Mouse (Mus musculus): ENCODE results near the gene Pla2g4f. TPM values are rescaled to one million over a fixed set of nuclear protein-coding genes. Genes with fewer than 3 reads are reported as not detected.

Pla2g4f gene
- not detected for polyA plus RNA-seq (2015; fragmentation: Illumina TruSeq; extraction: RNeasy Lipid Tissue Mini Kit (QIAGEN cat#74804); ENCODE audit: insufficient read depth, low read depth, low replicate concordance)

DNA sequence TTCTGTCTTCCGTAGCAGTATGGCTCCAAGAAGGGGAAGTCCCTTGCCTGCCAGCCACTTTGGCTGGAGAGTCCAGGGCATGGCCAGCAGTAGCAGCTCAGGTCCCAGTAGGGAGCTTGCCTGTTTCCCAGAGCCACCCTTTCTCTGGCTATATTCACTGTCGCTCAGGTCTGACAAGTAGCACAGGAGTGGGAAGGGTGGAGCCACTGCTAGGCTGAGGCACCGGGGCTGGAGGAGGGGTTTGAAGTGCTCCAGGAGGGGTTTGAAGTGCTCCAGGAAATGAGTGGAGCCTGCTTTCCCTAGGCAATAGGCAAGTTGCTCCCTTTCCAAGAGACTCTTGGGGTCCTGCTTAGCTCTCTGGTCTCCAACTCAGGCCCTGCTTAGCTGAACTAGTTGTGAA lies at the start of gene Pla2g4f:
Gene Pla2g4f, minus strand, starts transcription at position 190 of the 400 bp plus-strand sequence.

DNA sequence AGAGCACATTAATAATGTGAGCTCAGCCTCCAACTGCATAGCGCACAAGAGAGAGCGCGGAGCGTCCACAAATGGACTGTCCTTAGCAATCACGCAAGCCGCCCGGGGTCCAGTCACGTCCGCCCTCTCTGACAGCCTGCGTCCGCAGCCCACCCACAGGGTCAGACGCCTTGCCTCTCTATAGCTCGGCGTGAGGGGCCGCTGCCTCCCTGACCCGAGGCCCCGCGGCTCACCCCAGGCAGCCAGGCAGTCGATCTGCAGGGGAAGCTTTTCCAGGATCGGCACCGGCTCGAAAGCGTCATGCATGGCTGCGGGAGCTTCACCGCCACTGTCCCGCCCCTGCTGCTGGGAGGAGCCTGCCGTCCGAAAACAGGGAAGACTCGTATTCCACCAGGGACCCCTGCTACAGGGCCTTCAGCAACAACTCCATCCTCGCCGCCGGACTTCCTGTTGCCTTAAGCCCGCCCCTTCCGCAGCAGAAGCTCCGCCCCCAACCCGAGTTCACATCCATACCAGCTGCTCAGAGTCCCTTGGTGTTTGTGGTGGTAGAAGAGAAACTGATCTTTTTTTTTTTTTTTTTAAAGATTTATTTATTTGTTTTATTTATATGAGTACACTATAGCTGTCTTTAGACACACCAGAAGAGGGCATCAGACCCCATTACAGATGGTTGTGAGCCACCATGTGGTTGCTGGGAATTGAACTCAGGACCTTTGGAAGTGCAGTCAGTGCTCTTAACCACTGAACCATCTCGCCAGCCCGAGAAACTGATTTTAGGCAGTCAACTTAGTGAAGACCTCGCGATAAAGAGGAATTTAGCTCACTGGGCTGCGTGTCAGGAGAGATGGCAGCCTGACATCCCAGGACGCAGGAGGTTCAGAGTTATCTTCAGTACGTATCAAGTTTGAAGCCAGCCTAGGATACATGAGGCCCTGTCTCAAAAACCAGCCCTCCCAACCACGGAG lies 39.0 kb upstream of the Pla2g4f start, which contains the start of gene Vps39:
Gene Vps39, minus strand, starts transcription at position 456 of the 965 bp plus-strand sequence.

DNA sequence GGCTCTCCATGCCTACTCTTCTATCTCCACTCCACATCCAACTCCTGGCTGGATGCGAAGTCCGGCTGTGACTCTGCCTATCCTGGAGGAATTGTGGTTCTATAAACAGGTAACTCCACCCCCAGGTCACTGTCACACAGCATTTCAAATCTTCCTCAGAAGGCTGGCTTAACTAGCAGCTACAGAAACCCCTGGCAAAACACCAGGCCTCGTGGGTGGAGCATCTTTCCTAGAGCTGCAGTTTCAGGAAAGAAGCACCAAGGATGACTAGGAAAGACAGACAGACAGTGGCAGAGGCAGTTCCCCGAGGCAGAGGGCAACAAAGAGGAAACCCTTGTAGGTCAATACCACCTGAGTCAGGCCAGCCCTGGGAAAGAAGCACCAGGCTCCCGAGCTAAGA lies 25.0 kb downstream of the Pla2g4f start, which contains the start of gene Pla2g4d:
Gene Pla2g4d, minus strand, starts transcription at position 203 of the 400 bp plus-strand sequence.

Other genes starting within 250 kb of the Pla2g4f start
- 25.8 TPM for gene Ehd4, start 159.6 kb downstream of the Pla2g4f start, polyA plus RNA-seq (2015; fragmentation: Illumina TruSeq; extraction: RNeasy Lipid Tissue Mini Kit (QIAGEN cat#74804); ENCODE audit: insufficient read depth, low read depth, low replicate concordance)
- not detected for gene Pla2g4e, start 68.8 kb downstream of the Pla2g4f start, polyA plus RNA-seq (2015; fragmentation: Illumina TruSeq; extraction: RNeasy Lipid Tissue Mini Kit (QIAGEN cat#74804); ENCODE audit: insufficient read depth, low read depth, low replicate concordance)
- not detected for gene Pla2g4d, start 25.0 kb downstream of the Pla2g4f start, polyA plus RNA-seq (2015; fragmentation: Illumina TruSeq; extraction: RNeasy Lipid Tissue Mini Kit (QIAGEN cat#74804); ENCODE audit: insufficient read depth, low read depth, low replicate concordance)
- gene Vps39, start 39.0 kb upstream of the Pla2g4f start, polyA plus RNA-seq (2015; fragmentation: Illumina TruSeq; extraction: RNeasy Lipid Tissue Mini Kit (QIAGEN cat#74804); ENCODE audit: insufficient read depth, low read depth, low replicate concordance): 7.5 TPM
- 3.6 TPM for gene Ganc, start 89.7 kb upstream of the Pla2g4f start, polyA plus RNA-seq (2015; fragmentation: Illumina TruSeq; extraction: RNeasy Lipid Tissue Mini Kit (QIAGEN cat#74804); ENCODE audit: insufficient read depth, low read depth, low replicate concordance)
- 9.5 TPM for gene Tmem87a, start 89.9 kb upstream of the Pla2g4f start, polyA plus RNA-seq (2015; fragmentation: Illumina TruSeq; extraction: RNeasy Lipid Tissue Mini Kit (QIAGEN cat#74804); ENCODE audit: insufficient read depth, low read depth, low replicate concordance)
- gene Capn3, start 141.9 kb upstream of the Pla2g4f start, polyA plus RNA-seq (2015; fragmentation: Illumina TruSeq; extraction: RNeasy Lipid Tissue Mini Kit (QIAGEN cat#74804); ENCODE audit: insufficient read depth, low read depth, low replicate concordance): 1.00 TPM
- 14.6 TPM for gene Zfp106, start 249.7 kb upstream of the Pla2g4f start, polyA plus RNA-seq (2015; fragmentation: Illumina TruSeq; extraction: RNeasy Lipid Tissue Mini Kit (QIAGEN cat#74804); ENCODE audit: insufficient read depth, low read depth, low replicate concordance)

Measured in pancreas, adult 10 weeks (tissue).